Mouse (Mus musculus) CD4-positive, CD25-positive, alpha-beta regulatory T cell, adult 4 months (primary cell): Measurements from ENCODE around the gene Wdcp. TPM values are rescaled to one million over a fixed set of nuclear protein-coding genes. Genes with fewer than 3 reads are reported as not detected.
"Not testable (repeated sequence)": the region's sequence is repeated elsewhere in the genome, so short reads cannot be mapped to it uniquely, and the experiment has no call there.

Experiments
- ATAC-seq: one replicate; pipeline ENCODE4 v1.8.0; 2017
- polyA plus RNA-seq, 2 experiments: library from polyadenylated mRNA; unstranded; fragments of 100-300 nt; shearing (Covaris generic); gene quantifications; one replicate each; pipeline ENCODE4 v1.2.1; 2017

Wdcp gene
- polyA plus RNA-seq, 2 experiments from 2014 or later = 11.0 to 13.9 TPM

GRCm38 (mm10) chr12:4871260-4871659, 28.2 kb downstream of the Wdcp start:
- ATAC-seq = no peak

- ATAC-seq = no peak
Observed at GRCm38 (mm10) chr12:4872273-4872672, 29.2 kb downstream of the Wdcp start.

- ATAC-seq = no peak
Observed at GRCm38 (mm10) chr12:4872983-4873477, 29.9 kb downstream of the Wdcp start.

GRCm38 (mm10) chr12:4873531-4873930, 30.4 kb downstream of the Wdcp start:
- ATAC-seq = no peak

GRCm38 (mm10) chr12:4874161-4874927, 31.2 kb downstream of the Wdcp start, which contains the start of gene Mfsd2b:
TSS of gene Mfsd2b (minus strand) at chr12:4874359.
- peak; percentile 94 for ATAC-seq

- no peak for ATAC-seq
Observed at GRCm38 (mm10) chr12:4875623-4876022, 32.5 kb downstream of the Wdcp start.

GRCm38 (mm10) chr12:4878296-4878783, 35.2 kb downstream of the Wdcp start:
- ATAC-seq = no peak

- ATAC-seq = no peak
Observed at GRCm38 (mm10) chr12:4879048-4879447, 35.9 kb downstream of the Wdcp start.

GRCm38 (mm10) chr12:4882086-4882485, 39.0 kb downstream of the Wdcp start:
- no peak for ATAC-seq

- no peak for ATAC-seq
Observed at GRCm38 (mm10) chr12:4885062-4885461, 42.0 kb downstream of the Wdcp start.

- ATAC-seq = not testable (repeated sequence)
Observed at GRCm38 (mm10) chr12:4886581-4886980, 43.5 kb downstream of the Wdcp start.

GRCm38 (mm10) chr12:4888739-4889138, 45.6 kb downstream of the Wdcp start:
- ATAC-seq = no peak

GRCm38 (mm10) chr12:4889251-4889650, 46.1 kb downstream of the Wdcp start:
- no peak for ATAC-seq

GRCm38 (mm10) chr12:4889891-4890290, 46.8 kb downstream of the Wdcp start:
- ATAC-seq = no peak

GRCm38 (mm10) chr12:4898024-4898423, 54.9 kb downstream of the Wdcp start:
- no peak for ATAC-seq

- no peak for ATAC-seq
Observed at GRCm38 (mm10) chr12:4905946-4906345, 62.8 kb downstream of the Wdcp start.

- no peak for ATAC-seq
Observed at GRCm38 (mm10) chr12:4906476-4906875, 63.4 kb downstream of the Wdcp start.

- peak; percentile 90 for ATAC-seq
Observed at GRCm38 (mm10) chr12:4906951-4907906, 64.1 kb downstream of the Wdcp start, which contains the start of gene Ubxn2a. TSS of gene Ubxn2a (minus strand) at chr12:4907705.

- no peak for ATAC-seq
Observed at GRCm38 (mm10) chr12:4908391-4908790, 65.3 kb downstream of the Wdcp start.
